Mouse (Mus musculus): ENCODE data around the gene 1700001P01Rik. TPM values are rescaled to one million over a fixed set of nuclear protein-coding genes. Genes with fewer than 3 reads are reported as not detected.
"Not testable (repeated sequence)": the region's sequence is repeated elsewhere in the genome, so short reads cannot be mapped to it uniquely, and the experiment has no call there.

The 1700001P01Rik gene
- polyA plus RNA-seq, 1 experiment from 2014 or later = not detected

GRCm38 (mm10) chr11:97793165-97793564 is 17.4 kb upstream of the 1700001P01Rik start:
- no peaks in the 10 kb centered on the region for H3K27me3 ChIP-seq (ENCODE audit: insufficient read depth, low read length)
- no peaks in the 10 kb centered on the region; the same call in 1 of the 2 replicates for H3K4me1 ChIP-seq (ENCODE audit: insufficient read depth)
- no peak for ATAC-seq (ENCODE audit: insufficient read depth)
- H3K36me3 ChIP-seq (ENCODE audit: insufficient read depth) = no peaks in the 10 kb centered on the region
- 6% methylated on average over 2 of the region's 2 CpGs for WGBS
- no peak overlapping the region for H3K9ac ChIP-seq
- no peak overlapping the region for H3K27ac ChIP-seq (ENCODE audit: low read depth)
- TF ChIP-seq CTCF (IDR thresholded peaks at IDR 0.05; ENCODE audit: low read depth) = peak; percentile 74
- no peak overlapping the region for H3K4me2 ChIP-seq
- peak; percentile 88 for DNase-seq
- no peaks in the 10 kb centered on the region for H3K9me3 ChIP-seq (ENCODE audit: low read depth, low read length)
- H3K4me3 ChIP-seq (ENCODE audit: low read depth, low read length) = no peak overlapping the region

- not testable (repeated sequence) for H3K4me1 ChIP-seq (ENCODE audit: insufficient read depth); H3K4me3 ChIP-seq (ENCODE audit: low read depth, low read length)
Measured at GRCm38 (mm10) chr11:97790778-97791438, 15.2 kb upstream of the 1700001P01Rik start.

GRCm38 (mm10) chr11:97789727-97790126 is 14.0 kb upstream of the 1700001P01Rik start:
- no peaks in the 10 kb centered on the region for H3K27me3 ChIP-seq (ENCODE audit: insufficient read depth, low read length)
- no peak overlapping the region for H3K9ac ChIP-seq
- ATAC-seq (ENCODE audit: insufficient read depth) (no peak), DNase-seq (no peak)
- no peaks in the 10 kb centered on the region for H3K36me3 ChIP-seq (ENCODE audit: insufficient read depth)
- no peak overlapping the region for H3K4me3 ChIP-seq (ENCODE audit: low read depth, low read length)
- 80% methylated on average over 5 of the region's 5 CpGs for WGBS
- TF ChIP-seq CTCF (IDR thresholded peaks at IDR 0.05; ENCODE audit: low read depth) = no peak
- H3K27ac ChIP-seq (ENCODE audit: low read depth) = no peak overlapping the region
- H3K9me3 ChIP-seq (ENCODE audit: low read depth, low read length) = no peaks in the 10 kb centered on the region
- H3K4me2 ChIP-seq = no peak overlapping the region
- no peaks in the 10 kb centered on the region for H3K4me1 ChIP-seq (ENCODE audit: insufficient read depth)

More at GRCm38 (mm10) chr11:97790778-97791438, 15.2 kb upstream of the 1700001P01Rik start:
- H3K4me2 ChIP-seq; H3K27me3 ChIP-seq (ENCODE audit: insufficient read depth, low read length); H3K36me3 ChIP-seq (ENCODE audit: insufficient read depth); DNase-seq; H3K9ac ChIP-seq; H3K9me3 ChIP-seq (ENCODE audit: low read depth, low read length); H3K27ac ChIP-seq (ENCODE audit: low read depth); ATAC-seq (ENCODE audit: insufficient read depth): not testable (repeated sequence)
- 81% methylated on average over 2 of the region's 2 CpGs for WGBS

- Histone ChIP-seq H3K4me3 (ENCODE audit: low read depth, low read length) (no peak overlapping the region), H3K36me3 (ENCODE audit: insufficient read depth) (no peaks in the 10 kb centered on the region), H3K27me3 (ENCODE audit: insufficient read depth, low read length) (no peaks in the 10 kb centered on the region), H3K9ac (no peak overlapping the region), H3K27ac (ENCODE audit: low read depth) (no peak overlapping the region), H3K4me1 (ENCODE audit: insufficient read depth) (no peaks in the 10 kb centered on the region), H3K9me3 (ENCODE audit: low read depth, low read length) (no peaks in the 10 kb centered on the region), H3K4me2 (no peak overlapping the region)
- DNase-seq (no peak), ATAC-seq (ENCODE audit: insufficient read depth) (no peak)
- 92% methylated on average over 3 of the region's 3 CpGs for WGBS
- TF ChIP-seq CTCF (IDR thresholded peaks at IDR 0.05; ENCODE audit: low read depth) = no peak
Measured at GRCm38 (mm10) chr11:97787961-97788360, 12.2 kb upstream of the 1700001P01Rik start.

- no peak for TF ChIP-seq CTCF (IDR thresholded peaks at IDR 0.05; ENCODE audit: low read depth)
- Histone ChIP-seq H3K4me1 (ENCODE audit: insufficient read depth) (peaks cover 12% of the 10 kb centered on the region; the same call in 1 of the 2 replicates), H3K4me2 (peak overlapping the region; percentile 68), H3K4me3 (ENCODE audit: low read depth, low read length) (peak overlapping the region; percentile 95), H3K36me3 (ENCODE audit: insufficient read depth) (peaks cover 38% of the 10 kb centered on the region), H3K9ac (peak overlapping the region; percentile 100), H3K27me3 (ENCODE audit: insufficient read depth, low read length) (no peaks in the 10 kb centered on the region), H3K27ac (ENCODE audit: low read depth) (peak overlapping the region; percentile 72; the same call in 1 of the 2 replicates), H3K9me3 (ENCODE audit: low read depth, low read length) (no peaks in the 10 kb centered on the region)
- WGBS = under 1% methylated on average over 10 of the region's 10 CpGs
- ATAC-seq (ENCODE audit: insufficient read depth) (no peak), DNase-seq (no peak)
Measured at GRCm38 (mm10) chr11:97782564-97782895, 6.8 kb upstream of the 1700001P01Rik start.

GRCm38 (mm10) chr11:97781832-97782563 is 6.3 kb upstream of the 1700001P01Rik start, which contains the start of gene Rpl23:
Gene Rpl23 (minus strand): TSS chr11:97782437.
- Histone ChIP-seq H3K27me3 (ENCODE audit: insufficient read depth, low read length) (no peaks in the 10 kb centered on the region), H3K4me1 (ENCODE audit: insufficient read depth) (peaks cover 12% of the 10 kb centered on the region; the same call in 1 of the 2 replicates), H3K4me3 (ENCODE audit: low read depth, low read length) (peak within 1 kb of the TSS; percentile 95), H3K4me2 (peak within 1 kb of the TSS; percentile 76), H3K9me3 (ENCODE audit: low read depth, low read length) (no peaks in the 10 kb centered on the region), H3K36me3 (ENCODE audit: insufficient read depth) (peaks cover 44% of the 10 kb centered on the region), H3K9ac (peak within 1 kb of the TSS; percentile 100), H3K27ac (ENCODE audit: low read depth) (peak within 1 kb of the TSS; percentile 92)
- WGBS = under 1% methylated on average over 67 of the region's 67 CpGs
- DNase-seq (peak; percentile 100), ATAC-seq (ENCODE audit: insufficient read depth) (peak; percentile 89)
- TF ChIP-seq CTCF (IDR thresholded peaks at IDR 0.05; ENCODE audit: low read depth) = no peak

- no peak for TF ChIP-seq CTCF (IDR thresholded peaks at IDR 0.05; ENCODE audit: low read depth)
- Histone ChIP-seq H3K4me3 (ENCODE audit: low read depth, low read length) (peak overlapping the region; percentile 95), H3K9me3 (ENCODE audit: low read depth, low read length) (no peaks in the 10 kb centered on the region), H3K9ac (peak overlapping the region; percentile 100), H3K27ac (ENCODE audit: low read depth) (peak overlapping the region; percentile 92), H3K36me3 (ENCODE audit: insufficient read depth) (peaks cover 49% of the 10 kb centered on the region), H3K27me3 (ENCODE audit: insufficient read depth, low read length) (no peaks in the 10 kb centered on the region), H3K4me2 (peak overlapping the region; percentile 76), H3K4me1 (ENCODE audit: insufficient read depth) (peaks cover 12% of the 10 kb centered on the region; the same call in 1 of the 2 replicates)
- ATAC-seq (ENCODE audit: insufficient read depth) (no peak; the same call in 1 of the 2 replicates), DNase-seq (no peak)
- 2% methylated on average over 11 of the region's 11 CpGs for WGBS
Measured at GRCm38 (mm10) chr11:97781478-97781831, 5.7 kb upstream of the 1700001P01Rik start.

Measured in lung, embryonic 14.5 days (tissue).